Mouse (Mus musculus): ENCODE results near the gene Krt76. TPM values are rescaled to one million over a fixed set of nuclear protein-coding genes. Genes with fewer than 3 reads are reported as not detected.

Gene Krt76
- polyA plus RNA-seq, 1 experiment, result 1.3 TPM

DNA sequence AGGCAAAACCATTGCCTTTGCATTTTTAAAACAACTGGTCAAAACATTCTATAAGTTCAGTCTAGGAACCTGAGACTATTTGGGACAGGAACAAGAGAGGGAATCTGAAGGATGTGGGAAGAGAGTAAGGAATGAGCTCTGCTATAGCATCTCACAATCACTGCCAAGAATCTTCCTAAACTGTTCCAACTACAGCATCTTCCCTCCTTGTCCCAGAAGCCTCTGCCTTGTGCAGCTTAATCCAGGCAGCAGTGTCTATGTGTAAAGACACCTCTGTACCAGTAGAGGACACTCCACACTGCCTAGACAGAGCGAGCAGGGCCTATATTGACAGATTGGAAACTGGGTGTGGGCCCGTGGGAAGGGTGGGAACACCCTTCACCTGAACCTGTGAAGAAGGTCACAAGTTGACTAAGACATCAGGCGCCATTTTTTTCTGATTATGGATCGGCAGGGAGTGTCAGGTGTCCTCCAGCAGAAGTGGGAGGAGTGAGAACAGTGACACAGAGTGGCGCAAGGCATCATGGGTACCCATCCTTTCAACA lies 57.9 kb downstream of the Krt76 start:
- WGBS, result 66% methylated on average over 5 of the region's 5 CpGs
- Histone ChIP-seq H3K36me3 (ENCODE audit: control insufficient read depth, insufficient read depth, low read length) (no peaks in the 10 kb centered on the region), H3K4me3 (ENCODE audit: control insufficient read depth, insufficient read depth, low read length) (no peak overlapping the region), H3K4me1 (replicated peaks; ENCODE audit: control insufficient read depth, insufficient read depth, low read length) (no peaks in the 10 kb centered on the region), H3K27me3 (ENCODE audit: control insufficient read depth, insufficient read depth, low read length) (no peaks in the 10 kb centered on the region), H3K27ac (ENCODE audit: control insufficient read depth, insufficient read depth, low read length) (no peak overlapping the region)
- no peak for TF ChIP-seq POLR2A (IDR thresholded peaks at IDR 0.05; ENCODE audit: control insufficient read depth, extremely low read depth, insufficient read depth, low read length, poor library complexity)
- no peak for TF ChIP-seq CTCF (IDR thresholded peaks at IDR 0.05; ENCODE audit: borderline replicate concordance, control insufficient read depth, extremely low read depth, insufficient read depth, low read length, poor library complexity)
- DNase-seq, result no peak

Other genes starting within 250 kb of the Krt76 start
- gene Gm5478, start 245.5 kb downstream of the Krt76 start, polyA plus RNA-seq (2012; rRNA removed), result not detected in 2 replicates
- gene Krt6b, start 212.6 kb downstream of the Krt76 start, polyA plus RNA-seq (2012; rRNA removed), result 0.68 and 1.1 TPM in 2 replicates
- 2.3 and 2.4 TPM in 2 replicates for gene Krt6a, start 198.6 kb downstream of the Krt76 start, polyA plus RNA-seq (2012; rRNA removed)
- 154 and 184 TPM in 2 replicates for gene Krt5, start 180.0 kb downstream of the Krt76 start, polyA plus RNA-seq (2012; rRNA removed)
- 1.5 and 2.0 TPM in 2 replicates for gene Krt71, start 149.8 kb downstream of the Krt76 start, polyA plus RNA-seq (2012; rRNA removed)
- 0.08 and 0.34 TPM in 2 replicates for gene Krt72, start 106.5 kb downstream of the Krt76 start, polyA plus RNA-seq (2012; rRNA removed)
- 0.56 and 0.61 TPM in 2 replicates for gene Krt73, start 90.6 kb downstream of the Krt76 start, polyA plus RNA-seq (2012; rRNA removed)
- gene Krt2, start 74.8 kb downstream of the Krt76 start, polyA plus RNA-seq (2012; rRNA removed), result 0.16 TPM in 1 of 2 replicates, not detected in the other
- gene Krt1, start 42.1 kb downstream of the Krt76 start, polyA plus RNA-seq (2012; rRNA removed), result 1.1 and 1.7 TPM in 2 replicates
- gene Krt77, start 23.2 kb downstream of the Krt76 start, polyA plus RNA-seq (2012; rRNA removed), result 2.6 and 2.7 TPM in 2 replicates
- gene Krt4, start 31.8 kb upstream of the Krt76 start, polyA plus RNA-seq (2012; rRNA removed), result 1.1 TPM in 2 replicates
- 1.7 and 1.8 TPM in 2 replicates for gene Krt79, start 47.4 kb upstream of the Krt76 start, polyA plus RNA-seq (2012; rRNA removed)
- 0.82 and 0.94 TPM in 2 replicates for gene Krt78, start 61.4 kb upstream of the Krt76 start, polyA plus RNA-seq (2012; rRNA removed)
- gene Krt8, start 111.6 kb upstream of the Krt76 start, polyA plus RNA-seq (2012; rRNA removed), result 220 and 270 TPM in 2 replicates
- 197 and 219 TPM in 2 replicates for gene Krt18, start 135.3 kb upstream of the Krt76 start, polyA plus RNA-seq (2012; rRNA removed)
- gene Eif4b, start 180.9 kb upstream of the Krt76 start, polyA plus RNA-seq (2012; rRNA removed), result 99.3 and 108 TPM in 2 replicates
- 15.9 and 26.4 TPM in 2 replicates for gene Tns2, start 207.5 kb upstream of the Krt76 start, polyA plus RNA-seq (2012; rRNA removed)
- gene Spryd3, start 243.3 kb upstream of the Krt76 start, polyA plus RNA-seq (2012; rRNA removed), result 40.8 and 43.1 TPM in 2 replicates